Mouse (Mus musculus) megakaryocyte, adult 5-6 weeks (primary cell): ENCODE measurements at regions not wholly inside any gene's neighbourhood (a gene's known extent, or its start where the extent isn't known, plus 50 kb on each side); places are given as distances from the start of the nearest gene placed in this dataset.

ENCODE experiments used
- ATAC-seq: 2 replicates; pipeline ENCODE4 v1.8.0; 2016; ENCODE audit warnings: mild to moderate bottlenecking, inconsistent platforms; ENCODE audit not compliant: poor library complexity, severe bottlenecking

DNA sequence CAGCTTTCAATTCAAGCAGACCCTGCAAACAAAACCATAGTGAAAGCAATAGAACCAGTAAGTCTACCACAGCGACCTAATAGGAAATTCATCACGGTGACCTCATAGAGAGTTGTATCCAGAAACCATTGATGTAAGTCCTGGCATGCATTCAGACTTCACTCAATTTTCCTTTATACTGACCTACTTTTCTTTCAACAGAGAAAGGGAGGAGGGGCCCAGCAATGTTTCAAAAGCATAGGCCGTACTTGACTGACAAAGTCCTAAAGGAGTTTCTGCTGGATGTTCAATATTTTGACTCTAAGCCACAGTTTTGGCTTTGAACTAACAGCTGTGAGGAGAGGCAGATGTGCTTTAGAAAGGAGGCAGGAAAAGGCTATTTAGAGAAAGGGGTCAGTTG, 88.4 kb downstream of the AI593442 start:
- no peak for ATAC-seq

DNA sequence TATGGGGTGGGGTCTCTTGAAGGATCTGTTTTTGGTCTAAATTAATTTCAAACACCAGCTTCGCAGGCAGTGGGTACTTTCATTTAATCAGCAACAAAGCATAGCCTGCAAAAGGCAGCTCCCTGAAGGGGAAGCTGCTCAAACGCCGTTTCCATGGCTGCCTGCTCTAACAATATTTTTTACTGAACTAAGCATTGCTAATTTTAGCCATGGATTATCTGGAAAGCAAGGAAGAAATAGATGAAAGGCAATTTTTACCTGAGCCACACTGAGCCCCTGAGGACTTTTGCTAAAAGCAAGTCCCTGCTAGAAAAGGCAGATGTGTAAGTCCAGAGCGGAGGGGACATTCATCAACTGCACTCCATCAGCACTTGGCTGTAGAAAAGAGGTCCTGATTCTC, 105.5 kb downstream of the AI593442 start:
- ATAC-seq = no peak

DNA sequence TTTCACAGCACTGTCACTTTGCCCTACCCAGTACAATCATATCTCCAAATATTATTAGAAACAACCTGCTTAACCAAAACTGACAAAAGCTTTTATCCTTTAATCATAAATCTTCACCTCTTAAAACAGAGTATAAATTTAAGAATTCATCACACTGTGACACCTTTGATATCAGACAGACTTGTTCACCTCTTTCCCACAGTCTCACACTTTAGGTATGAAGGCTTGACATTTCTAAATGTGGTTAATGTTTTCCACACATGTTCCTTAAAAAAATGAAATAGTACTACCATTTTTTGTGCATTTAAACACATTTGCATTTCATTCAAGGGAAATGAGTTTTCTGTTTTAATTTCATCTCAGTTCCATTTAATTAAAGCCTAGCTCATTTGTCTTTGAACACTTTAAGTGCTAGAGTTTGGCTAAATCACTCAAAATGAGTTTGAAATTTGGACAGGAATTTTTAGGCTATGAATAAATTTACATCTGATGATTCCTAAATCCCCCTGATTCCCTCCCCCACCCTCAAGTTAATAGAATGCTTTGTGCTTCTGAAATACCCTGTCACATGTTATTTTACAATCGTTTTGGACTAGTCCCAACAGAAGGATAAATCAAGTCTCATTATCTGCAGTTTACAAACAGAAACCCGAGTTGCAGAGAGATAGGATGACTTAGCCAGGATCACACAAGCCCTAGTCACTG, 127.9 kb downstream of the AI593442 start:
- no peak for ATAC-seq

DNA sequence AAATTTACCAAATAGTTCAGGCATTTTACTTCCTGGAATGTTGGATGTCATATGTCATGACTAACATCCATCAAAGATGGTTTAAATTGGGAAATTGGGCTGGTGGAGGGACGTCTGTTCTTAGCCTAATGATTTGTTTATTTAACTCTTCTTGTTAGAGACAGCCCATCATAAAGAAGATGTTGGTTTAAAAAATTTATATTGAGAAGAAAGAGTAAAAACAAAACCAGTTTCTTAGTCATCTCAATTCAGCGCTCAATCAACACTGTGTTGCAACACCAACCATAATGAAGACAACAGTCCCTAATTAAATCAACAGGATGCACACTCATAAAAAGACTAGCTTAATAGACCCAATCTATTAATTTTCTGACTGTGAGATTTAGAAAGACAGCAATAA, 133.5 kb downstream of the AI593442 start:
- no peak for ATAC-seq

DNA sequence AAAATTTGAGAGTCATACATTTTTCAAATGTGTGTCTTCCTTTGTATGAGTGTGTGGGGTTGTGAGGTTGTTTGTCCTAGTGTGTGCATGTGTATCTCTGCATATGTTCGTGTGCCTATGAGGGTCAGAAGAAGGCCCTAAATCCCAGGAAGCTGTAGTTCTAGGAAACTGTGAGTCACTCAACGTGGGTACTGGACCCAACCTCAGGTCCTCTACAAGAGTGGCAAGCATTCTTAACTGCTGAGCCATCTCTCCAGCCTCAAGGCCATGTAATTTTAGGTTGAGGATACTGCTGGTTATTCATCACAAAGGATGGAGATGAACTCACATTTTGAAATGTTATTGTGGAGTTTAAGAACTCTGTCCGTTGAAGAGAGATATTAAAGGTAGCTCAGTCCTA, 140.5 kb downstream of the AI593442 start:
- no peak for ATAC-seq

DNA sequence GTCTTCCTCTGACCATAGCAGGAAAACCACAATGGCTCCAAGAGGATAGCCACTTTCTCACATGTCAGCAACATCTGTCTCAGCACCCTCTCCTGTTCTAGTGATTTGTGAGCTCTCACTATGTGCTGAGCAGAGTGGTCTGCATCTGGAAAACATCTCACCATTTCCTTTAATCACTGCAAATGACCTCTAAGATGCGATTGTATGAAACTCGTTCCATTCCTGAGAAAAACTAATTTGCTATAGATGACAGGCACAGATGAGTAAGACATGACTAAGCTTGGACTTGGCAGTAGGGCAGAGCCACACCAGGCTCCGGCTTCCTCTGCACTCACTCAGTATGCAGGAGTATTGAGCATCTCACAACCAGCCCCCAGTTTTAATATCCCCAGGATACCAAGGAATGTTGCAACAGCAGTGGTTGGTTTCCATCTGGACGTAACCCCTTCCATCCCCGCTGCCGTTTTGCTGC, 150.1 kb downstream of the AI593442 start:
- ATAC-seq = no peak

DNA sequence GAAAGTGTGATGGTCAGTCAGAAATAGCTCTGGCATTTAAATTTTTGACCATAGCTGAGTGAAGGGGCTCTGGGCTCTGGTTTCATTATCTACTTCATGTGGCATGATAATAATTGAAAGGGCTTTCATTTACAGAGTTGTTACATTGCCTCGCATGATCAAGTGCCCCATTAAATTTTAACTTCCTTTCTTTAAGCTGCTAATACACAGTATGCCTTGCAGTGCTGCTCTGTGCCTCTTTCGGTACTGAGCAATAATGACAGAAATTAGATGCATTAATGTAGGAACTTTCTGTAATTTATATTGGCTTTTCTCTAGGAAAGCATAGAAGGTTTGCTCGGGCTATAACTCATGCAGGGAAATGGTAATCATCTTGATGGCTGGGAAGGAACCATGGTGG, 179.1 kb downstream of the AI593442 start:
- no peak for ATAC-seq

DNA sequence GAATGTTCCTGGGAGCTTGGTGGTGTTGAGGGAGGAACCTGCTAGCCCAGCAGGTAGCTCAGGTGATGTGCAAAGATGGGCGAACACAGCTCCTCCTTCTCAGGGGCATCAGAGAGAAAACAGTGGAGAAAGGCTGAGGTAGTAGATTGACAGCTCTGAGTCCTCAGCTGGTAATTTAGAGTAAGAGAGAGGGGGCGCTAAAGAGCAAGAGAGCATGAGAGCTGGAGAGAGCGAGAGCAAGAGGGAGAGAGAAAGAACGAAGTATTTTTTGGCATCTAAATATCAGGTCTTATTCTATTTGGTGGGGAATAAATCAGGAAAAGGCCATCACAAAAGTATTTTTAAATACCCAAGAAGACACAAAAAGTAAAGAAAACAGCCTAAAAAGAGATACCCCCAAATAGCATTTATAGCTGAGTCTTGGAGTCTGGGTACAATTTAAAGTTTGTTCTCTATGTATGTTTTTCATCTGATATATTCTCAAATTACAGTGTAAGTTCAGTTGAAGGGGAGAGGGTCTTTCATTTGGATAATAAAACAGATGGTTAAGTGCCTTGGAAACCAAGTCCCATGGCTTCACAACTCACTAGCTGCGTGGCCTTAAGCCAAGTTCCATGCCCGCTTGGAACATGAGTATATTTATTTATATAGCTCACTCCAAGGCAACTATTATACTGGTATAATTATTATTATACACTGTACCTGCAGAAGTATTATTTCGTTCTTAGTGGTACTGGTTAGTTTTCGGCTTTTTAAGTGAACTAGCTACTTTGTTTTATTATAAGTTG, 183.9 kb downstream of the AI593442 start:
- no peak for ATAC-seq

DNA sequence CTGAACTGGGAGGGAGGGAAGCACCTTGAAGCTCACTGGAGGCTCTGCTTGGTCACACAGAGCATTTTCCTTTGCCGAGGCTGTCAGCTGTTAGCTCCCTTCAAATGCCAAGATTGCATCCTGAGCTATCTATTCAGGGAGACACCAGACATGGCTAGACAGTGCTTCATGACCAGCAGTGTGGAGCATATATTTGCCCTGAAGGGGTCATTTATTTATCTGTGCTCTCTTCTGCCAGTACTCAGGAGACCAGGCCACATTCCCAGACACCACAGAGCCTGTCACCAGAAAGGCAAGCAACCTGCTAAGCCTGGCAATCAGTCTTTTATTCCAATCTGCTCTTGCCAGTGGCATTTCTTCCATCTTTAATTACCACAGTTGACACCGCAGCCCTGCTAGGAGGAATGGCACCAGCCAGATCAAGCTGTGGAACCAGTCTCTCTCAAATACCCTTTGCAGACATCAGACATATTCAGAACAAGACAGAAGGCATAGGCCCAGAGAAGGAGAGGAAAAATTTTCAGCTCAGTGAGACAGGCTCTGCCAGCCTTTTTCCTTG, 186.6 kb downstream of the AI593442 start:
- no peak for ATAC-seq

DNA sequence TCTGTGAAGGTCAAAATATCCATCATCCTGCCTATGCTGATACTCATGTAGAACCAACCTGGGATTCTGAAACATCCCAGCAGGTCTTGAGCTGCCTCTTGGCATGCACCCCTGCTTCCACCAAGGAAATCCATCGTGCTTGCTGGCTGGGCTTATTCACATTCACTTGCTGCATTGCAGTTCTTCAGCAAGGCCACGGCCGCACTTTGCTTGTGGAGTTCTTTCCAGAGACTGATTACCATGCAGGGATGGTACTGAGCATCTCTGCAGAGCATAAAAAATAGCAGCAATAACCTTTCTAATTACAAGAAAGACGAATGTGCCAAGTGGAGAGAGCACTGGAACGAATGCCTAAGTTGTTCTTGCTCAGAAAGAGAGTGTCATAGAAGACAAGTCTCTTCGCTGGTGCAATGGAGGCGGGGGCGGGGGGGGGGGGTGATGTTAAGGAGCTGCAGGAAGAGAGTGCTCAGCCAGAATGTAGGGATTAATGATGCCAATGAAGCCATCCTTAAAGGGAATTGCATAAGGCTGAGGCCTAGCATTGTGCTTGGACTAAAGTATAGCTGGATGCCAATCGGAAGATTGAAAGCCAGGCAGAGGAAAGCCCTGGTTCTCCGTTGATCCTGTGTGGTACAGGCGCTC, 205.9 kb downstream of the AI593442 start:
- no peak for ATAC-seq

DNA sequence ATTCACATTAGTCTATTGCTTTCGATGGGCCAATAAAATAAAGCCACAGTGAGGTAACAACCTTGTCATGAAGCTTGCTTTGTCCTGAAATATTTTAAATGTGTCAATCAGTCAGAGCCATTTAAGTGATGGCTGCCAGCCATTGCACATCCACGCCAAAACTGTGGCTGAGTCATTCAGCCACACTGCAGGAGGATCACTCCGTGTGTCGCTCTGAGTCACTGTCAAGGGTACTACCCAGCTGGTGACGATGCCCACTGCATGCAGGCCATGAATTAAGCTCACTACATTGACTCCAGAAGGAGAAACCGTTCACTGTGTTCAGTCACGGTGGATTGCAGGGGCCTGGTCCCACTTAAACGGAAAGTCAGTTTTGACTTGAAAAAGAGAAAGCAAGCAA, 206.7 kb downstream of the AI593442 start:
- ATAC-seq = no peak

DNA sequence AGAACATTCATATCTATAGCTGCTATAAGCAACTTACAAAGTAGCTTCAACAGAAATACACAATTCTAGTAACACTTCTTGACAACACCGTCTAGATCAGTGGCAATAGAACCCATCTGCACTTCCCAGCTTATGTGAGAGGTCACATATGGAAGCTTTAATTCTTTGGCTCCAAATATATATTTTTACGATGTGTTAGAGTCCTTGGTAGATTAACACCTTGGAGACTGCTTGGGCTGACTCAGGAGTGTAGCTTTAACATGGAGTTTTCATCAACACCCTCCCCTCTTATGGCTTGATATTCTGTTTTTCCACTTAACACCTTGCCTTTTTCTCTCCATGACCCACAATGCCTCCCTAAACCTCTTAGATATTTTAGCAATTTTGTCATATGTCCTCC, 221.1 kb downstream of the AI593442 start:
- no peak for ATAC-seq

DNA sequence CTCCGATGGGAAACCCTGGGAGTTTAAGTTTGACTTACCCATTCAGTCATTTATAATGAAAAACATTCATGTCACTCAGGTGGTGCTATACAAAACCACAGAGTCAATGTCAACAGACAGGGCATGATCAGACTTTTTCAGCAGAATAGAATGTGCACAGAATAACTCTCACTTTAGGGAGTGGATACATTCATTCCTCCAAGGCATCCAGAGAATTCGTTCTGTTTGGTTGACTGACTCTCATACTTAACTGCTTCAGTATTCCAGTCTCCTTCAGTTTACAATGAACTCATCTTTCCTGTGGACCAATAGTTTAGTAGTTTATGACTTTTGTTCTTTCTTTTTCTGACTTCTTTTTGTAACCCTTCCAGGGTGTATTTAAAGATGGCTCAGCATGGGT, 225.1 kb downstream of the AI593442 start:
- ATAC-seq = no peak

DNA sequence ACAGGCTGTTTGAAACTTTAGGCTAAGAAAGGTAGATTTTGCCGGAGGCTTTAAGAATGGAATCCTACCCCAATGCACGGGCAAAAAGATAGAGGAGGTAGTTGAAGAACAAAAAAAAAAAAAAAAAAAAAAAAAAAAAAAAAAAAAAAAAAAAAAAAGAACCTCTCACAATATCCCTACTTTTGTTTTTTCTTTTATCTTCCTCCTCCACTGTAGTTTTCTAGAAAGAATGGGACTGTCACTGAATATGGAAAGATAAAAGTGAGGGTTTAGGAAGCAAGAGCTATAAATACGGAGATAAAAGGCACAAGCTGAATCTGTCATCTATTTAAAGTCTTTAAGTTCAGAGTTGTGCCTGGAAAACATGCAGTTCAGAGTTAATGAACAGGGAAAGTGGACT, 227.8 kb downstream of the AI593442 start:
- no peak for ATAC-seq

DNA sequence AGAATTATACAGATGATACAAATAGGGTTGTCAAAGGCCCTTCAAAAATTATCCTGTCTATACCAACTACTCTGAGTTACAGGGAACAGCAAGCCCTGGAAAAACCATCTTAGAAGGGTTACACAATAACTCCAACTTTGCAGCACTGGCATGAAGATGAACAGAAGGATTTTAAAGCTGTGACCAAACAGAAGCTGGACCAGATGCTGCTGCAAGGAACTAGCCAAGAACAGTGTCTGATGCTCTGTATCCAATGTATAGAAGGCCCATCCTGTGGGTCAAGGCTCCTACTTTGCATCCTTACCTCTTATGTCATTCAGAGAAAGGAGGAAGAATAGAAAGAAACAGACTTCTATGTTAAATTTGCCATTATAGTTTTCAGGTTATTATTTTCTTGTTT, 231.3 kb downstream of the AI593442 start:
- no peak for ATAC-seq

DNA sequence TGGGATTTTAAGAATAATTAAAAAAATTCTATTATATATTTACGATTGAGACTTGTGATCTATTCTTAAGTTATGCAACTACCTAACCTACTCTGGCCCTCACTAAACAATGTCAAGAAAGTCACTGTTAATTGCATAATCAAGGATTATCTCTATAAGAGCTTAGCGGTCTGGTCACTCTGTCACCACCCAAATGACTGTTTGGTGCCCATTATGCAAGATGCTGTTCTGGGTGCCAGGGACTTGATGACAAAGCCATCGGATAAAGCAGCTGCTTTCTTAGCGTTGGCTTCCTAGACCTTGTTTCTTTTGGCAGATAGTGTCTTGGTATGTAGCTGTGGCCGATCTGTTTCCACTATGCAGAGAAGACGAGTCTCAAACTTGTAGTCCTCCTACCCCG, 236.4 kb downstream of the AI593442 start:
- peak; percentile 82 for ATAC-seq

DNA sequence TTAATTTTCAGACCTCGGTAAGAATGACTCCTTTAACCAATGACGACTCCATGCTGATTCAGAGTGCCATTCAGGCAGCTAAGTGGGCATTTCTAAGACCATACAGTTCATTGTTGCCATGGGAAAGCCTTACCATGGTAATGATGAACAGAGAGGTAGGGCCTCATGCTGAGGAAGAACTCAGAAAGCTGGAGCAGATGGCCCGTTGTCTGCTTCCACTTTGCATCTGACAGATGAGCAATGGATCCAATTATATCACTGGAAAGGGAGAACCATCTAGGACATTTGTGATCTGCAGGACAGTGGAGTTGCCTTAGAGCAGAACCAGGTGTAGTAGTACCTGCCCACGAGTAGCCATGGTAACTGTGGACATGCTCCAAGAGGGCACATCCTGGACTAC, 245.4 kb downstream of the AI593442 start:
- ATAC-seq = no peak

DNA sequence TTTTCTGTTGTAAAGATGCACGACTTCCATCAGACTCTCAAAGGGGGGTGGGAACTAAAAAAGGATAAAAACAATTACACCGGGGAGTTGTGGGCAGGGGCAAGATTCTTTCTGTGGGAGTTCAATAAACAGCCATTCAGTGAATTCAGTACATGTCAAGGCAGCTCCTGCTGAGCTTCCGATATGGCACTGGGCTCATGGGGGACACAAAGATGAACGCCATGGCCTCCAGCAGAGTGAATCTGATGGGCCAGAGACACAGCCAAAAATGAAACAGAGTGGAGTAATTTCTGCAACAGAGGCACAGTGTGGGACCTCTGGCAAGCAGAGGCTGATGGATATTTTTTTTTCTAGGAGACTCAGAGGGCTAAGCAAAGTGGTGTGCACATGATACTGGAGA, 254.2 kb downstream of the AI593442 start:
- no peak for ATAC-seq

DNA sequence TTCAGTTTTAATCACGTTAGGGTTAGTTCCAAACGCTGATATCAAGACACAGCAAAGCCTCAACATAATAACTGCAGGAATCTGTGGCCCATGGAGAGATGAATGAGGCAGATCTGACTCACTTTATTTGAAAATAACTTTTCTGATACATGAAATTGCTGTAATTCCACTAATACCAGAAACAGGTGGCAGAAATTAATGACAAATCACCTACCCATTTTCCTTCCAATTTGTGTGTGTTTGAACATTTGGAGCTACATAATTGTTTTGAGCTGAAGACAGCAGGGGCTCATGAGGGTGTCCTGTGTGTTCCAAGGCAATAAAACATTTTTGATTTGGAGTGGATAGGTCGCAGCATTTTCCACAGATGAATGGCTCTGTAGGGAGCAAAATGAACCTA, 254.2 kb upstream of the Zc3h12c start:
- ATAC-seq = no peak

DNA sequence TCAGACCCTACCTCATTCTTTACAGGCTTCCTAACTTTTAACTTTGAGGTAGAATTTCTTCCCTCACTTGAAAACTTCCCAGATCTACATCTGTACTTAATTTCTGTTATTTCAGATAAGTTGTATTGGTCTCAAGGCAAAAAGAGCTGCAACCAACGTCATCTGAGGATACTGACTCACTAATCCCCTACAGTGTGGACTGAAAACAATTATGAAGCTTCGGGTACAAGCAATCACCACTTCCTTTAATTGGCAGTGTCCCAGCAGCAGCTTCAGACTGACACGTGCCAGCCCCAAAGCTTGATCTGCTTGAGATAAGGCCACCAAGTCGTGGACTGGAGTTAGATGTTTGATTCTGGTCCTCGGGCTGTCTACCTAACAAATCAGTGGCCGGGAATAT, 247.3 kb upstream of the Zc3h12c start:
- ATAC-seq = no peak

DNA sequence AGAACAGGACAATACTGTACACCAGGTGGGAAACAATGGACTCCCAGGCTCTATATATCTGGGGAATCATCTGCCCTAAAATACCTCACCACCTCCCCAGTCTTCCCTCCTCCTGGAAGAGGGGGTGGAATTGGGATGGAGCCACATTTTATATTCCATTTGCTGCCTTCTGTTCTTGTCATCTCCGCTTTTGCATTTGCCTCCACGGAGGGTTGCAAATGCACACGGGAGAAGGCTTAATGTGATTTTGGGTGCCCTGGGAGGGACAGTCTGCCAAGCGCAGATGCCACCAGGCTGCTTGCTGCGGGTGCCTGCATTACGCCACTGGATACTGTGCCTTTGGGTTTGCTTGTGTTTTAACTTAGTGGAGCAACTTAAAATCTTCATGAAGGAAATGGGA, 239.5 kb upstream of the Zc3h12c start:
- ATAC-seq = no peak

DNA sequence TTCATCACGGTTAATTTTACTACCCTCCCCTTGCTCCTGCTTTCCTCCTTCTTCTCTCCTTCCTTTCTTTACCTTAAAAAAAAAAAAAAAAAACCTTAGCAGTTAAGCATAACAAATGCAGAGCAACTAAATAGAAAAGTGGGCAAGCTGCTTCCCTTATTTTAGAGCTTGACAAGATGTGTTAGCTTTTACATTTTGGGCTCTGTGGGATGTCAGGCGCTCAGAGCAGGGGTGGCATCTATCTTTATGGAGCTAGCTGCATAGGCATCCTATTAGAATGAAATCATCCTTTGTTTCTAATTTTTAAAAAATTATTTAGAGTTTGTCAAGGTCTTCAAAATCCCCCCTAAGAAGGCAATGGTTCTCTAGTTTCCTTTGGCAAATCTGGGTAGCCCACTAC, 234.1 kb upstream of the Zc3h12c start:
- no peak for ATAC-seq
